Mouse (Mus musculus) retina, postnatal 7 days (tissue): ENCODE data around the gene Trim9.

Source experiments
- DNase-seq: peaks from one replicate; pipeline ENCODE4 v3.0.0-alpha.2; 2012; ENCODE audit warnings: low read depth, low spot score

Trim9 gene

GRCm38 (mm10) chr12:70214281-70214680 lies 133.1 kb downstream of the Trim9 start:
- DNase-seq: no peak

- no peak for DNase-seq
Measured at GRCm38 (mm10) chr12:70213601-70214000, 133.8 kb downstream of the Trim9 start.

GRCm38 (mm10) chr12:70212501-70212900 lies 134.9 kb downstream of the Trim9 start:
- no peak for DNase-seq

- DNase-seq: no peak
Measured at GRCm38 (mm10) chr12:70208214-70208613, 139.2 kb downstream of the Trim9 start.

- no peak for DNase-seq
Measured at GRCm38 (mm10) chr12:70204433-70204832, 143.0 kb downstream of the Trim9 start.

GRCm38 (mm10) chr12:70201926-70202529 lies 145.4 kb downstream of the Trim9 start:
- DNase-seq: no peak

GRCm38 (mm10) chr12:70196341-70196740 lies 151.1 kb downstream of the Trim9 start:
- no peak for DNase-seq

GRCm38 (mm10) chr12:70195426-70195825 lies 152.0 kb downstream of the Trim9 start:
- no peak for DNase-seq
